20 mouse cellular contexts compared by ENCODE assay signal in genomic region chr15:77034526-77034925, GRCm38 (mm10). TPM values are rescaled to one million over a fixed set of nuclear protein-coding genes. Genes with fewer than 3 reads are reported as not detected.
DNase-seq lines count a peak whose midpoint lies in the region; ATAC-seq and TF ChIP-seq lines count a peak whose summit lies in the region.
"Had no signal": no experiment of that assay in that cellular context is flagged by ENCODE, and none has a peak within 500 bp of the region (broad histone marks: within the 10 kb centered on the region; RNA-seq: fewer than 3 reads in every experiment).

No protein-coding gene starts in this region.

- no peak overlapping the region for H3K4me3 ChIP-seq in heart, embryonic 13.5 days
- H3K4me3 ChIP-seq in ES-Bruce4 (ENCODE audit: low read depth, low read length), result no peak overlapping the region
- H3K4me3 ChIP-seq: forebrain, embryonic 10.5 days; megakaryocyte, embryonic 14.5 days; neural tube, embryonic 12.5 days had no signal

- H3K27ac ChIP-seq in heart, embryonic 13.5 days (replicated peaks), result peak overlapping the region; percentile 100
- H3K27ac ChIP-seq in ES-Bruce4 (ENCODE audit: insufficient read depth, low read length), result no peak overlapping the region
- H3K27ac ChIP-seq: forebrain, embryonic 10.5 days; neural tube, embryonic 12.5 days had no signal

- no peak for ATAC-seq in heart, embryonic 13.5 days (ENCODE audit: extremely low read depth, insufficient number of reproducible peaks, low FRiP score, low TSS enrichment)
- ATAC-seq: hindbrain, embryonic 16.5 days; intestine, postnatal 0 days; midbrain, embryonic 16.5 days had no signal

- TF ChIP-seq EP300 in ES-Bruce4 (IDR thresholded peaks at IDR 0.05; ENCODE audit: insufficient read depth, low read depth, low read length), result no peak

- no peaks in the 10 kb centered on the region for H3K9me3 ChIP-seq in heart, embryonic 13.5 days
- H3K9me3 ChIP-seq in ES-Bruce4 (replicated peaks; ENCODE audit: control insufficient read depth, insufficient read depth, low read length, poor library complexity, severe bottlenecking), result no peaks in the 10 kb centered on the region
- H3K9me3 ChIP-seq: forebrain, embryonic 10.5 days; megakaryocyte, embryonic 14.5 days; neural tube, embryonic 12.5 days had no signal

- no peaks in the 10 kb centered on the region for H3K27me3 ChIP-seq in heart, embryonic 13.5 days (replicated peaks)
- no peaks in the 10 kb centered on the region for H3K27me3 ChIP-seq in ES-Bruce4 (ENCODE audit: control insufficient read depth, insufficient read depth, low read length, poor library complexity, severe bottlenecking)
- H3K27me3 ChIP-seq: neural tube, embryonic 12.5 days had no signal

- TF ChIP-seq POLR2A in ES-Bruce4 (IDR thresholded peaks at IDR 0.05; ENCODE audit: insufficient read depth, low read length), result no peak

- DNase-seq in heart, adult 8-10 months (ENCODE audit: low spot score), result no peak
- peak; percentile 89 for DNase-seq in cerebellum, adult 11-12 months
- peak; percentile 84 to 91 for DNase-seq in cerebellum, postnatal 25 days
- DNase-seq in right cerebral cortex, postnatal 14 days, result no peak
- no peak for DNase-seq in embryo, embryonic 9.5 days (ENCODE audit: extremely low spot score)
- no peak for DNase-seq in layer of hippocampus, adult 8-10 months (ENCODE audit: low spot score in 2 of 2)
- DNase-seq: kidney, postnatal 25 days; layer of hippocampus, adult 9-11 months; lung, postnatal 10 days; right cerebral cortex, postnatal 25 days; thymus, postnatal 4 days had no signal

- no peaks in the 10 kb centered on the region for H3K36me3 ChIP-seq in heart, embryonic 13.5 days
- no peaks in the 10 kb centered on the region for H3K36me3 ChIP-seq in ES-Bruce4 (ENCODE audit: control insufficient read depth, insufficient read depth, low read length, poor library complexity, severe bottlenecking)
- H3K36me3 ChIP-seq: forebrain, embryonic 10.5 days; neural tube, embryonic 12.5 days had no signal

- H3K4me1 ChIP-seq in heart, embryonic 13.5 days, result peaks cover 78% of the 10 kb centered on the region
- H3K4me1 ChIP-seq in ES-Bruce4 (ENCODE audit: control insufficient read depth, insufficient read depth, low read length), result peaks cover 3% of the 10 kb centered on the region

- WGBS in heart, embryonic 13.5 days, result 65% methylated on average over 6 of the region's 6 CpGs

- TF ChIP-seq CTCF in ES-Bruce4 (IDR thresholded peaks at IDR 0.05; ENCODE audit: low read depth, low read length), result peak; percentile 8

- H3K9ac ChIP-seq in heart, embryonic 13.5 days, result 0 out of 2 replicates have a peak overlapping the region, but pooled peaks have one; percentile 37
- H3K9ac ChIP-seq in ES-Bruce4 (ENCODE audit: low read depth, poor library complexity, severe bottlenecking), result no peak overlapping the region
- H3K9ac ChIP-seq: neural tube, embryonic 12.5 days had no signal

- H3K4me2 ChIP-seq in heart, embryonic 13.5 days, result no peak overlapping the region
- H3K4me2 ChIP-seq: neural tube, embryonic 12.5 days had no signal

RNA-seq across cellular contexts. Expression of gene Apol6, which starts 10.0 kb away (rescaled TPM):
- polyA plus RNA-seq in heart, embryonic 13.5 days (2015; fragmentation: Nextera tagmentation; extraction: Ambion mirVana), result 0.06 and 0.15 TPM in 2 replicates
- total RNA-seq in heart, adult 8-10 months (2022), result 1 to 10 TPM in 2 of 4 experiments, under 1 TPM in 2; 0.49 to 1.5 (median 1.0) TPM
- not detected in 2 replicates for polyA plus RNA-seq in ES-Bruce4 (2011; ENCODE audit: insufficient read depth, insufficient read length, low read depth, missing spikeins)
- under 1 TPM in 1 of 4 experiments, not detected in 3; 0.47 TPM for total RNA-seq in layer of hippocampus, adult 8-10 months (2022)
- polyA plus RNA-seq: hindbrain, embryonic 16.5 days; midbrain, embryonic 16.5 days; neural tube, embryonic 12.5 days had no signal

RNA-seq across cellular contexts. Expression of gene Mb, which starts 15.9 kb away (rescaled TPM):
- polyA plus RNA-seq in heart, embryonic 13.5 days (2015; fragmentation: Nextera tagmentation; extraction: Ambion mirVana), result 519 and 566 TPM in 2 replicates
- total RNA-seq in heart, adult 8-10 months (2022), result over 10,000 TPM; 20,391 to 21,800 (median 21,272) TPM
- polyA plus RNA-seq in ES-Bruce4 (2011; ENCODE audit: insufficient read depth, insufficient read length, low read depth, missing spikeins), result 1.9 and 2.1 TPM in 2 replicates
- total RNA-seq in layer of hippocampus, adult 8-10 months (2022), result 1 to 10 TPM in 1 of 4 experiments, under 1 TPM in 2, not detected in 1; 0.31 to 2.2 (median 0.52) TPM
- total RNA-seq: ES-E14 had no signal

Comparison
In these comparisons a context has a peak if more than half of its experiments do, and no peak if none do; other contexts are left out.
1. DNase-seq: peak in cerebellum, adult 11-12 months (single experiment) and cerebellum, postnatal 25 days (2 of 2); none in heart, adult 8-10 months (single experiment), right cerebral cortex, postnatal 14 days (single experiment), embryo, embryonic 9.5 days (single experiment) and layer of hippocampus, adult 8-10 months (0 of 2).
2. RNA of gene Mb, which starts 15.9 kb away (total RNA-seq): 20,391 to 21,800 TPM in heart, adult 8-10 months; 0.31 to 2.2 TPM in layer of hippocampus, adult 8-10 months; every median in the first group is over 1,000 times any median in the second.